Mouse (Mus musculus) liver, postnatal 0 days (tissue): ENCODE data around the gene Rps6kb1. TPM values are rescaled to one million over a fixed set of nuclear protein-coding genes. Genes with fewer than 3 reads are reported as not detected.

Source experiments
- ATAC-seq: fragments of 200-750 bp; cut with Nextera tagmentation; 2 replicates; pipeline ENCODE4 v1.8.0; 2017; ENCODE audit warnings: mild to moderate bottlenecking, moderate library complexity
- DNase-seq: peaks from one replicate; pipeline ENCODE4 v3.0.0-alpha.2; 2016
- H3K27ac ChIP-seq: fragments of 300-500 bp; sonication (generic); 2 replicates; pipeline ENCODE4 v1.5.1; 2014; ENCODE audit warnings: antibody characterized with exemption, moderate library complexity, mild to moderate bottlenecking, low read depth
- H3K27me3 ChIP-seq: fragments of 300-500 bp; sonication (generic); 2 replicates; pipeline ENCODE4 v1.6.1; 2014; ENCODE audit warnings: low read length, control low read depth, mixed read lengths; ENCODE audit not compliant: insufficient read depth
- H3K36me3 ChIP-seq: fragments of 300-500 bp; sonication (generic); replicated peaks from 2 replicates; pipeline ENCODE4 v1.6.1; 2014; ENCODE audit warnings: mild to moderate bottlenecking, control low read depth, low read length, moderate library complexity, mixed read lengths; ENCODE audit not compliant: insufficient read depth
- H3K4me1 ChIP-seq: fragments of 300-500 bp; sonication (generic); 2 replicates; pipeline ENCODE4 v1.6.1; 2014; ENCODE audit warnings: antibody characterized with exemption, mild to moderate bottlenecking, control low read depth; ENCODE audit not compliant: insufficient read depth
- H3K4me2 ChIP-seq: fragments of 300-500 bp; sonication (generic); 2 replicates; pipeline ENCODE4 v1.6.1; 2014; ENCODE audit warnings: low read depth, mild to moderate bottlenecking, low read length, moderate library complexity, mixed read lengths
- H3K4me3 ChIP-seq: fragments of 300-500 bp; sonication (generic); 2 replicates; pipeline ENCODE4 v1.5.1; 2014; ENCODE audit warnings: low read depth, low read length
- H3K9ac ChIP-seq: fragments of 300-500 bp; sonication (generic); replicated peaks from 2 replicates; pipeline ENCODE4 v1.6.1; 2014; ENCODE audit warnings: mild to moderate bottlenecking, moderate library complexity
- H3K9me3 ChIP-seq: fragments of 300-500 bp; sonication (generic); 2 replicates; pipeline ENCODE4 v1.6.1; 2016; ENCODE audit warnings: mild to moderate bottlenecking, control low read depth, low read length, mixed read lengths
- CTCF ChIP-seq: sonication (generic); IDR thresholded peaks from 2 replicates; pipeline ENCODE4 v1.5.1; 2016; ENCODE audit warnings: antibody characterized with exemption, low read depth
- EP300 ChIP-seq: IDR thresholded peaks from 2 replicates; pipeline ENCODE4 v1.6.1; 2016; ENCODE audit warnings: antibody characterized with exemption, low read depth, mild to moderate bottlenecking
- WGBS: fragments of 180-500 bp; shearing (Covaris S2); extraction: QIAGEN DNeasy Blood & Tissue Kit; methylation state at CpG from one replicate; pipeline ENCODE4 v1.1.7; 2014; ENCODE audit not compliant: insufficient replicate concordance; 5-methylcytosine and 5-hydroxymethylcytosine counted together
- polyA plus RNA-seq: library from polyadenylated mRNA; unstranded; fragments of >200 nt; fragmentation: Nextera tagmentation; extraction: Ambion mirVana; gene quantifications from 2 replicates; pipeline ENCODE4 v1.2.1, GENCODE M21; 2015

Rps6kb1 gene
- 20.6 and 23.6 TPM in 2 replicates for polyA plus RNA-seq

- WGBS: 1% methylated on average over 43 of the region's 43 CpGs
Observed at GRCm38 (mm10) chr11:86544639-86545299, at the start of gene Rps6kb1, which contains the start of gene Tubd1. Rps6kb1 (minus strand) TSS chr11:86544805. Tubd1 (plus strand) TSS chr11:86544991.

GRCm38 (mm10) chr11:86593443-86593842 is 48.8 kb upstream of the Rps6kb1 start:
- Histone ChIP-seq H3K4me1 (peaks cover 36% of the 10 kb centered on the region), H3K9ac (peak overlapping the region; percentile 45; the same call in 1 of the 2 replicates), H3K27ac (peak overlapping the region; percentile 24; the same call in 1 of the 2 replicates), H3K36me3 (peaks cover 6% of the 10 kb centered on the region; the same call in 1 of the 2 replicates), H3K9me3 (no peaks in the 10 kb centered on the region), H3K4me3 (no peak overlapping the region), H3K27me3 (no peaks in the 10 kb centered on the region), H3K4me2 (no peak overlapping the region)
- ATAC-seq (no peak), DNase-seq (no peak)
- TF ChIP-seq EP300 (no peak), CTCF (no peak)
- 56% methylated on average over 5 of the region's 5 CpGs for WGBS

More at GRCm38 (mm10) chr11:86544639-86545299, at the start of gene Rps6kb1, which contains the start of gene Tubd1:
- TF ChIP-seq EP300: peak; percentile 8; the same call in 1 of the 2 replicates
- TF ChIP-seq CTCF: no peak
- Histone ChIP-seq H3K9ac (peak within 1 kb of the TSS; percentile 98), H3K27me3 (no peaks in the 10 kb centered on the region), H3K4me2 (peak within 1 kb of the TSS; percentile 80), H3K9me3 (no peaks in the 10 kb centered on the region), H3K27ac (peak within 1 kb of the TSS; percentile 95), H3K4me1 (peaks cover 19% of the 10 kb centered on the region), H3K4me3 (peak within 1 kb of the TSS; percentile 98), H3K36me3 (peaks cover 5% of the 10 kb centered on the region; the same call in 1 of the 2 replicates)
- ATAC-seq: peak; percentile 98
- peak; percentile 98 for DNase-seq

- no peaks in the 10 kb centered on the region for H3K27me3 ChIP-seq
- H3K36me3 ChIP-seq: peaks cover 6% of the 10 kb centered on the region; the same call in 1 of the 2 replicates
- peaks cover 37% of the 10 kb centered on the region for H3K4me1 ChIP-seq
- peak overlapping the region; percentile 53; the same call in 1 of the 2 replicates for H3K27ac ChIP-seq
- ATAC-seq: peak; percentile 48; the same call in 1 of the 2 replicates
- TF ChIP-seq EP300 (peak; percentile 80), CTCF (no peak)
- 17% methylated on average over 3 of the region's 3 CpGs for WGBS
- no peak overlapping the region for H3K4me2 ChIP-seq
- no peak overlapping the region for H3K4me3 ChIP-seq
- no peaks in the 10 kb centered on the region for H3K9me3 ChIP-seq
- DNase-seq: no peak
- peak overlapping the region; percentile 45; the same call in 1 of the 2 replicates for H3K9ac ChIP-seq
Observed at GRCm38 (mm10) chr11:86592993-86593392, 48.4 kb upstream of the Rps6kb1 start.

- TF ChIP-seq EP300 (no peak), CTCF (no peak)
- Histone ChIP-seq H3K27ac (peak overlapping the region; percentile 53; the same call in 1 of the 2 replicates), H3K4me3 (no peak overlapping the region), H3K4me1 (peaks cover 37% of the 10 kb centered on the region), H3K9me3 (no peaks in the 10 kb centered on the region), H3K4me2 (no peak overlapping the region), H3K36me3 (peaks cover 6% of the 10 kb centered on the region; the same call in 1 of the 2 replicates), H3K27me3 (no peaks in the 10 kb centered on the region), H3K9ac (no peak overlapping the region)
- DNase-seq (no peak), ATAC-seq (no peak)
- WGBS: 79% methylated on average over 2 of the region's 2 CpGs
Observed at GRCm38 (mm10) chr11:86591931-86592616, 47.5 kb upstream of the Rps6kb1 start.

- peaks cover 34% of the 10 kb centered on the region for H3K4me1 ChIP-seq
- no peaks in the 10 kb centered on the region for H3K27me3 ChIP-seq
- TF ChIP-seq CTCF: no peak
- TF ChIP-seq EP300: no peak
- no peak overlapping the region for H3K4me3 ChIP-seq
- WGBS: 59% methylated on average over 4 of the region's 4 CpGs
- ATAC-seq (no peak), DNase-seq (no peak)
- H3K9me3 ChIP-seq: no peaks in the 10 kb centered on the region
- no peak overlapping the region for H3K4me2 ChIP-seq
- peaks cover 6% of the 10 kb centered on the region; the same call in 1 of the 2 replicates for H3K36me3 ChIP-seq
- no peak overlapping the region for H3K27ac ChIP-seq
- H3K9ac ChIP-seq: no peak overlapping the region
Observed at GRCm38 (mm10) chr11:86591301-86591845, 46.8 kb upstream of the Rps6kb1 start.

GRCm38 (mm10) chr11:86590579-86590978 is 46.0 kb upstream of the Rps6kb1 start:
- DNase-seq: no peak
- H3K4me1 ChIP-seq: peaks cover 27% of the 10 kb centered on the region
- H3K36me3 ChIP-seq: peaks cover 6% of the 10 kb centered on the region; the same call in 1 of the 2 replicates
- TF ChIP-seq CTCF: no peak
- TF ChIP-seq EP300: no peak
- H3K9me3 ChIP-seq: no peaks in the 10 kb centered on the region
- 83% methylated on average over 10 of the region's 10 CpGs for WGBS
- H3K9ac ChIP-seq: no peak overlapping the region
- no peak for ATAC-seq
- H3K4me2 ChIP-seq: no peak overlapping the region
- H3K27me3 ChIP-seq: no peaks in the 10 kb centered on the region
- H3K4me3 ChIP-seq: no peak overlapping the region
- no peak overlapping the region for H3K27ac ChIP-seq
